Mouse (Mus musculus) Muller cell, postnatal 12 days (primary cell): ENCODE results near the gene Chdh.
A peak's percentile ranks its signal among the peaks of the same experiment; 100 is the strongest.

Experiments
- DNase-seq: peaks from one replicate; pipeline ENCODE4 v3.0.0-alpha.2; 2015; ENCODE audit errors: inconsistent ontology term

Gene Chdh

DNA sequence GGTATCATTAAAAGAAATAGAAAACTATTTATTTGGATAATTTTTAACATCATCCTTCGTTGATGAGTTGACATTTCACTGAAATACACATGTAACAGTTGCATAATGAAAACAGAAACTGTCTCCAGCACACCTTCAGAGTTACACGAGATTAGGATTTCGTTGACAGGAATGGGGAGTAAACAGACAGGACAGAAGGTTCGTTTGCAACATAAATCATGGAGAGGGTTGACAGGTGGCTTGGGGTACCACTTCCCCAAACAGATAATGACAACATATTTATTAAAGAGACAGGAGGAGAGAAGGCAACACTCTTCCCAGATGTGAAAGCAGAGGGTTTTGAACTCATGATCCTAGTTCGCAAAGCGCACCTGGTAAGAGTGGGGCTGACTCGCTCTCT is 46.1 kb downstream of the Chdh start:
- DNase-seq: no peak

DNA sequence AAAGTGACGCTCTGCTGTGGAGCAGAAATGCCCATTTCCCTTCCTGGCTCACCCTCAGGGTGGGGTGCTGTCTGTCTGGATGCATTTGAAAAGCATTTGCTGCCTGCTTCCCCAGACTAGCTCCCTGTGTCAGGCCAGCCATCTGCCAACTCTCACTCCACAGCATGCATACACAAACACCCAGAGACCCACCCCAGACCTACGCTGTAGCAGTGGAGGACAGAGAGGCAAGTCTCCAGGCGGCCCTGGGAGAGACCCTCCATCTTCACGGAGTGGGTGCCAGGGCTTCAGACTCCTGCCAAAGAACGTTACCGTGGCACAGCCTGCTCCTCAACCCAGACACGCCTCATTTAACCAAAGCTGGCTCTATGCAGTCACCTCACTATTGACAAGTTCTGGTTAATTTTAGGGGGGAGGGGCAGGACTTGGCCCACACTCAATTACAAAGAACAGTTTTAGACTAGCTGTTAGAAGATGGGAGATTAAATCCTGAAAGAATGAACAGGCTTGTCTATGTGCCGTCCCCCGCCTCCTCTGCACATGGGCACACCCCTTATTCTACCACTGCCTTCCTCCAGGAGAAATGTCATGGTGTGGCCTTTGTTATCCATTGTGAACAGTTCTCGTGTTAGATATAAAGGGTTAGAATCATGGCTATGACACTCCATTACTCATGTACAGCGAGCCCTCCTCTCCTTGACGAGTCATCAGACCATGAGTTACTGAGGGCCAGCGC is 47.4 kb downstream of the Chdh start:
- peak; percentile 47 for DNase-seq

DNA sequence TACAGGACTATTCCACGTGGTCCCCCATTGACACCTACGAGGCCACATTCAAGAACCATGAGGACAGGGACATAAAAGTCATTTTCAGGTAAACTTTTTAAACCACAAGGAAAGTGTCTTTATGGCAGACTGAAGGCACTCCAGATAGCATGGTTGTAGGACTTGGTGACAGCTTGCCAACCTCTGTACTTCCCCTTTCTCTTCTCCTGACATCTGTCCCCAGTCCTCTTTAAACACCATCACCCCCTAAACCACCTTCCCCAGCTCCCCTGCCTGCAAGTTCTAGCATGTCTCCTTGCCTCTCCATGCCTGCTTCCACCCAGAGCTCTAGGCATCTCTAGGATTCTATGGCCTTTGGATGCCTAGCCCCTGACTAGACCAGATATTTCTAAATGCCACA is 56.0 kb downstream of the Chdh start:
- no peak for DNase-seq

DNA sequence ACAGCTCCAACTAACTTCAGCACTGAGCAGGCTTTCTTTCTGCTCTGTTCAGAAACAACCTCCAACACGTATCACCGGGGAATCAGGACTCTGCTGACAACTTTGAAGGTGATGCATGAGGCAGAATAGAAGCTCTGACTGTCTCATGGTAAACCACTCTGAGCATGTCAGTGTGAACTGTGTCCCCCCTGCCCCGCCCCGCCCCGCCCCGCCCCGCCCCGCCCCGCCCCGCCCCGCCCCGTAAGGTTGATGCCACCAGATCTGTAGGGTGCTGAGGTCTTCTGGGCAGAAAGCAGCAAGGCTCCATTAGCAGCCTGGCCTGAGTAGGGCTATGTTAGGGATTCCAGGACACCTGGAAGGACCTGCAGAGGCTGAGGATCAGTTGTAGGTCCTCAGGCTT is 57.9 kb downstream of the Chdh start:
- DNase-seq: no peak

DNA sequence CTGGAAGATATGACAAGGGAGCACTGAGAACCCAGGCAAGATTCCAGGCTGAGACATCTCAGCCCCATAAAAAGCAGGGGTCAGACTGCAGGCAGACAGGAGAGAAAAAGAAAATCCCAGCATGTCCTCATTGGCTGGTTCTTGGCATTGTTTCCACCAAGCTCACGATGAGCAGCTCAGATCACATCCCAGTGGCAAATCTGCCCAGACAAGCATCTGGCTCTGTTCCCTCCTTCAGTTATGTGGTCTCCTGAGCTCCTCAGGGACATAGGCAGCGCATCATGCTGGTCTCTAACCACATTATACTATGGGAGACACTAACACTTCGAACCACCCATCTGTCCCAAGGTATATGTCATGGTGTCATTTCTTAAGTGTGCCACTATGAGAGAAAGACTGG is 59.7 kb downstream of the Chdh start:
- peak; percentile 72 for DNase-seq

DNA sequence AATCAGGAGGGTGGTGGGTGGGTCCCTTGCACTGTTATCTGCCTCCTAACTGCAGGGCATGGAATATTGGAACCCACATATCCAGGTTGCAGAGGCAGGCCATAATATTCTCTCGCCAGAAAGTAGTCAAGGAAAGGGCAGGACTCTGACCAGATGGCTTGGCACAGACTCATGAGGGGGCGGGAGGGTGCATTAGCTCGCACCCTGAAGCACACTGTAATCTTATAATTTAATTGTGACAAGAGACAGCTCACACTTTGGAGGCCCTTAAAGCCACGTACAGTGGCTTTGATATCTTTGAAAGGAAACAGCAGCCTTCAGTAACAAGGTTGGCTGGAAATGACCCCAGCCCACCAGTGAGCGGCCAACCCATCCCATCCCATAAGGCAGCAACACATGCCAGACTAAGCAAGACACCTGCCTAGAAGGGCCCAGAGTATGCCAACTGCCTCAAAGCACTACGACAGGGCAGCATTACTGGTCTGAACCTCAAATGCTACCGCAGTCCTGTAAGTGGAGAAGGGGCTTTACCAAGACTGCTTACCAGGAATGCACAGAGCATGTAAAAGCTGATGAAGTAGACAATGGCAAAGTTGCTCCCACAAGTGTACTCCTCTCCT is 66.6 kb downstream of the Chdh start:
- peak; percentile 14 for DNase-seq

DNA sequence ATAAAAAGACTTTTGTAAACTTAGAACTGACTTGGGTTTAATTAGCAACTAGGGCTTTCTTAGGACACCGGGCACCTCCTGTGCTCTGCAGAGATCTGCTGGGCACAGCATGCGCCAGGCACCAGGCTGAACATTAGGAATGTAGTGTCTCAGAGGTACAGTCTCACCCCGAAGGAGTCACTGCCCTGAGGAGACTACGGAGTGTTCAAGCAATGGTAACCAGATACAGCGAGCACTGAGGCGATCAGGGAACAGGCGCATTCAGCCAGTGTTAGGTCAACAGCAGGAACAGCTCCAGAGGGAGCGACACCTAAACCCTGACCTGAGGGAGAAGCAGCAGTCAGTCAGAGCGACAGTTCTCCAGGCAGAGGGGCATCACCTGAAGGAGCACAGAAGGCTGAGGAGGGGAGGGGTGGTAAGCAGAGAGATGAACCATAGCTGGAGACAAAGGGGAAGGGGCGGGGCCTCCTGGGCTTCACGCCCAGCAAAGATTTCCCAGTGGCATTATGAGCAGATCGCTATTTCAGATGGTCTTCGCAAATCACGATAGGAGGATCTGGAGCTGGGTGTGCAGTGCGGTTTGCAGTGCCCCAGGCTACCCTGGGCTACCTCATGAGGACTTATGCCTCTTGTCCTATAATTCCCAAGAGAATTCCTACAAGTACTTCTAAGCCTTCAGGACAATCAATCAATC is 69.4 kb downstream of the Chdh start:
- peak; percentile 6 for DNase-seq

DNA sequence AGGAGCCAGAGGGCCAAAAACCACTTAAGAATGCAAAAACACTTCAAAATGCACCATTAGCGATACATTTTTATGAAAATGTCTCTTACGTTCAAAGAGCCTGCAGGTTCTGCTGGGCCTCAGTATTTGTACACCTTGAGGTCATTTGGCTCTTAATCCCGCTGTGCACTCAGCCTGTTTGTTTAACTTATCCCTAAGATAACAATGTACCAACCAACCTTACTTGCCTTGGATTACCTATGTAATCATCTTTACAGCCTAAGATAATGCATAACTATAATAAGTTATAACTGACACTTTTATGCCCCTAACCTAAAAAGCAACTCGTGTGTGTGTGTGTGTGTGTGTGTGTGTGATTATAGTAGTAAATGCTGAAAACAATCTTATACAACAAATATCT is 70.9 kb downstream of the Chdh start:
- DNase-seq: no peak
